Mouse (Mus musculus): ENCODE results near the gene Gimap7. TPM values are rescaled to one million over a fixed set of nuclear protein-coding genes. Genes with fewer than 3 reads are reported as not detected.
"Not testable (repeated sequence)": the region's sequence is repeated elsewhere in the genome, so short reads cannot be mapped to it uniquely, and the experiment has no call there.

Gimap7 gene
- polyA plus RNA-seq, 1 experiment from 2014 or later = not detected

DNA sequence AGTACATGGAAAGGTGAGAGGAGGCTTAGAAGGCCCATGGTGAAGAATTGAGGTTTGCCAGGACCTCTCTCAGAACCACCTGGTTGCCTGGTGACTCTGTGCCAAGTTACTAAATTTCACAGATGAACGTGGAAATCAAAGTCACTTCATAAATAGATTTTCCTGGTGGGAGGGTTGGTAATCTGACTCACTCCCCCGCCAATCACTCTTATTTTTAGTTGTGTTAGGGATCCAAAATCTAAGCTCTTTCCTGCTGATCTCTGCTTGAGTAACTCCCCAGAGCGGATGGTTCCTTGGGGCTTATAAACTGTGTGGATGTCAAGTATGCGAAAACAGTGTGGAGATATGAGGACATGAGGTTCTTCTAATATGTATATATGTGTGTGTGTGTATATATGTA lies 36.1 kb upstream of the Gimap7 start:
- Histone ChIP-seq H3K9me3 (no peaks in the 10 kb centered on the region), H3K4me1 (no peaks in the 10 kb centered on the region), H3K27me3 (replicated peaks; ENCODE audit: low read depth, poor library complexity, severe bottlenecking) (no peaks in the 10 kb centered on the region), H3K36me3 (replicated peaks) (no peaks in the 10 kb centered on the region), H3K27ac (replicated peaks) (no peak overlapping the region), H3K4me3 (no peak overlapping the region)
- WGBS = 86% methylated on average over 4 of the region's 4 CpGs
- DNase-seq (ENCODE audit: low spot score) = no peak

DNA sequence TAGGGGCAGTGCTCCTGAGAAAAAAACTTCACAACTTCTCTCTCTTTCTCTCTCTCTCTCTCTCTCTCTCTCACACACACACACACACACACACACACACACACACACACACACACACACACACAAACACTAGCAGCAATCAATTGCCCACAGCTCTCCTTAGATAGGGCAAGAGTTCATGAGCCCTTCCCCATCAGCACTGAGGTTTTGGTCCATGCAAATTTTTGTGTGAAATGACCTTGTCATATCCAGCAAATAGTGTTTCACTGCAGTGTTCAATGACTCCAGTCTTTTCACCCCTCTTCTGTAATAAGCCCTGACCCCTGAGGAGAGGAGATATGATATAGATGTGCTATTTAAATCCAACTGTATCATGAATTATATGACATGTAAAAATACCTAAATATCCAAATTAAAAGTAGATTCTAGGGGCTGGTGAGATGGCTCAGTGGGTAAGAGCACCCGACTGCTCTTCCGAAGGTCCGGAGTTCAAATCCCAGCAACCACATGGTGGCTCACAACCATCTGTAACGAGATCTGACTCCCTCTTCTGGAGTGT lies 35.1 kb upstream of the Gimap7 start:
- not testable (repeated sequence) for H3K27ac ChIP-seq (replicated peaks); H3K36me3 ChIP-seq (replicated peaks); H3K4me1 ChIP-seq; H3K4me3 ChIP-seq; H3K9me3 ChIP-seq; DNase-seq (ENCODE audit: low spot score); H3K27me3 ChIP-seq (replicated peaks; ENCODE audit: low read depth, poor library complexity, severe bottlenecking)
- WGBS = 91% methylated on average over 4 of the region's 4 CpGs

DNA sequence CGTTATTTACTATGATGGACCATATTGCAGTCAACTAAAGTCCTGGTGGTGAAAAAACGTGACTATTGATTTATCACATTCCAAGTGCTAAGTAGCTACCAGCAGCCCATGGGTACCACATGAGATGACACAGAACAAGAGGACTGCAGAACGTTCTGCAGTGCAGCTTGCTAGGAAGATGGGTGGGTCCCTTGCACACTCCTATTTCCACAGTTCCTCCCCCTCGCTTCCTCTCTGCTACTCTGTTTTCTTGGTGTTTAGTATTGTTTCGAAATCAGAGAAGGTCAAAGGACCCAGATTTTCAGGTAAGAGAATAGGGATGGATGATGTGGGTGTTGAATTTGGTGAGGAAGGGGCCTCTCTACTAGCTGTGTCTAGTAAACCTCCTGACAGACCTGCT lies 34.1 kb upstream of the Gimap7 start, which contains the start of gene Gimap4:
Gene Gimap4 (plus strand): TSS at position 231 of the 400 bp plus-strand sequence.
- H3K9me3 ChIP-seq = no peaks in the 10 kb centered on the region
- no peak within 1 kb of the TSS for H3K27ac ChIP-seq (replicated peaks)
- H3K27me3 ChIP-seq (replicated peaks; ENCODE audit: low read depth, poor library complexity, severe bottlenecking) = no peaks in the 10 kb centered on the region
- no peaks in the 10 kb centered on the region for H3K4me1 ChIP-seq
- no peaks in the 10 kb centered on the region for H3K36me3 ChIP-seq (replicated peaks)
- 75% methylated on average over 5 of the region's 5 CpGs for WGBS
- no peak within 1 kb of the TSS for H3K4me3 ChIP-seq
- no peak for DNase-seq (ENCODE audit: low spot score)

DNA sequence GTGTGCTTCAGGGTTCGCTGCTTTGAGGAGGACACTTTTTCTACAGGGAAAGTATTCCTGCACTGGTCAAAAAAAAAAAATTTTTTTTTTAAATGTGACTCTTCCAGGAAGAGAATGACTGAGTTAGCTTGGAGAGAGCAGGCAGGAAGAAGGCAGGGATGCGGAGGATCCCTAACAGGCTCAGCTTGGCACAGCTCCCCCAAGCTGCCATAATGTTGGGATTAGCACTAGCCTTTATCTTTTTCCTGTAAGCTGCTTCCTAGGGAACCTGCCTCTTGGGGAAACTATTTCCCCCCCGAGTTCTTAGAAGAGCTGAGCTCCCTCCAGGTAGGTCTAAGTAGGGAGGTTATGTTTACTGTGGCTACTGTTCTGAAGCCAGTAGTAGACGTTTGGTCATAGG lies 33.6 kb upstream of the Gimap7 start:
- no peak for DNase-seq (ENCODE audit: low spot score)
- no peak overlapping the region for H3K27ac ChIP-seq (replicated peaks)

DNA sequence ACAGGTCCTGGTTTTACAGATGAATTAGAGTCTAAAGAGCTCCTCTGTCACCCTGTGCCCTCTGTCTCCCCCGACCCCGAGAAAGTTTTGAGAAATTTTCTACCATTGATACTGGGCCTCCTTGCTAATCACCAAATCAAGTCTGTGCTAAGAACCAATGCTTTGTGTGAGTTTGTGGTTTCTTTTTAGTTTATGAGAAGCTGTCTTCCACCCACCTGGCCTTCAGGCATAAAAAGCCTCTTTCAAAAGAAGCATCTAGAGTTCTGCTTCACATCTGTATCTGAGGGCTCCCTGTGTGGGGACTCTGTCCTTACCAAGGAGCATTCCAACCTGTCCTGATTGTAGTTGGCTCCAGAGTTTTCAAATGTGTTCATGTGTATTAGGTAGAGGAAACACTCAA lies 33.2 kb upstream of the Gimap7 start:
- Histone ChIP-seq H3K36me3 (replicated peaks) (no peaks in the 10 kb centered on the region), H3K27ac (replicated peaks) (no peak overlapping the region)
- 85% methylated on average over 2 of the region's 2 CpGs for WGBS

More for the DNA sequence above, 33.6 kb upstream of the Gimap7 start:
- 65% methylated on average over 4 of the region's 4 CpGs for WGBS
- no peaks in the 10 kb centered on the region for H3K36me3 ChIP-seq (replicated peaks)
- H3K27me3 ChIP-seq (replicated peaks; ENCODE audit: low read depth, poor library complexity, severe bottlenecking) = no peaks in the 10 kb centered on the region
- no peaks in the 10 kb centered on the region for H3K9me3 ChIP-seq
- H3K4me1 ChIP-seq = no peaks in the 10 kb centered on the region
- no peak overlapping the region for H3K4me3 ChIP-seq

DNA sequence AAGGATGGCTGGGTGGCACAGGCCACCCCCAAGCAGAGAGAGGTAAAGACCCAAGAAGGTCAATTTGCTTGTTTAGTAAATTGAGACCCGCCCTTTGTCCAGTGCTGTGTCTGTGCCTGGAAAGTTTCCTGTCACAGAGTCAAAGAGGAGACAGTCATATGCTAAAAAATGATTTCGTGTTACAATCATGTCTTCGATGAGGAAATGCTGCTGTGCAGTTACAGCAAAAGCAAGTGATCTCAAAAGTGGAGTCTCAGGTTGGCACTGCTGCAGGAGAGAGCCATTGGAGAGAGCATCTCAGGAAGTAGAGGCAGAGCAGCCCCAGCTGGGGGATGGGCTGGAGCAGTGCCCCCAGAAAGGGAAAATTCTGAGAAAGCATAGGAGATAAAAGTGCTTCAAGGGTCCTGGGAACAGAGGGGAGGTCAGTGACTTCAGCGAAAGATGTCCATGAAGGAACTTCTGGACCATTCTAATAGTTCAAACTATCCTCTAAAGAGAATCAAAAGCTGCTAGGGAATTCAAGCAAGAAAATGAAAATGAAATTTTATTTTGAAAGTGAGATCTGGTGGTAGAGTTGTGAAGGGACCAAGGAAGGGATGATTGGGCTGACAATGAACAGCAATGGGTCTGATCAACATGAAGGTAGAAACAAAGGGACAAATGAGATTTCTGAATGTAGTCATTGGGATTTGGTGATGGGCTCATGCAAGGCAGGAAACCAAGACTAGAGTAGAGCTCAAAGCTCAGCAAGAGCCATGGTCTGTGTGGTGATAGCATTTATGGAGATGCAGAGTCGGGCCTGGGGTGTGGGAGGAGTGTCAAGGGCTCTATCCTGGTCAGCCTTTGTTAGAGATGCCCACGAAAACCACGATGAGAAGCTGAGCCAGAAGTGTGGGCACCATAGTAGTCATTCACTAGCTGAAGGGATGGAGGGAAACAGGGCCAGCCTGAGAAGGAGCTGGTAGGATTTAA lies 32.4 kb upstream of the Gimap7 start:
- no peak overlapping the region for H3K4me3 ChIP-seq
- no peak overlapping the region for H3K27ac ChIP-seq (replicated peaks)
- 85% methylated on average over 7 of the region's 7 CpGs for WGBS
- no peaks in the 10 kb centered on the region for H3K36me3 ChIP-seq (replicated peaks)
- no peaks in the 10 kb centered on the region for H3K4me1 ChIP-seq
- no peak for DNase-seq (ENCODE audit: low spot score)
- H3K27me3 ChIP-seq (replicated peaks; ENCODE audit: low read depth, poor library complexity, severe bottlenecking) = no peaks in the 10 kb centered on the region
- no peaks in the 10 kb centered on the region for H3K9me3 ChIP-seq

More for the DNA sequence above, 33.2 kb upstream of the Gimap7 start:
- H3K4me3 ChIP-seq = no peak overlapping the region
- no peaks in the 10 kb centered on the region for H3K9me3 ChIP-seq
- no peak for DNase-seq (ENCODE audit: low spot score)
- H3K27me3 ChIP-seq (replicated peaks; ENCODE audit: low read depth, poor library complexity, severe bottlenecking) = no peaks in the 10 kb centered on the region
- no peaks in the 10 kb centered on the region for H3K4me1 ChIP-seq

- Histone ChIP-seq H3K27ac (replicated peaks) (no peak overlapping the region), H3K4me1 (no peaks in the 10 kb centered on the region), H3K4me3 (no peak overlapping the region), H3K36me3 (replicated peaks) (no peaks in the 10 kb centered on the region), H3K27me3 (replicated peaks; ENCODE audit: low read depth, poor library complexity, severe bottlenecking) (no peaks in the 10 kb centered on the region), H3K9me3 (no peaks in the 10 kb centered on the region)
- 79% methylated on average over 2 of the region's 2 CpGs for WGBS
- no peak for DNase-seq (ENCODE audit: low spot score)
Measured at GRCm38 (mm10) chr6:48687077-48687476, 31.3 kb upstream of the Gimap7 start.

GRCm38 (mm10) chr6:48689320-48689719 lies 29.1 kb upstream of the Gimap7 start:
- Histone ChIP-seq H3K36me3 (replicated peaks) (no peaks in the 10 kb centered on the region), H3K4me3 (no peak overlapping the region), H3K9me3 (no peaks in the 10 kb centered on the region), H3K27ac (replicated peaks) (no peak overlapping the region), H3K27me3 (replicated peaks; ENCODE audit: low read depth, poor library complexity, severe bottlenecking) (no peaks in the 10 kb centered on the region), H3K4me1 (no peaks in the 10 kb centered on the region)
- DNase-seq (ENCODE audit: low spot score) = no peak
- WGBS = 92% methylated on average over 2 of the region's 2 CpGs

DNA sequence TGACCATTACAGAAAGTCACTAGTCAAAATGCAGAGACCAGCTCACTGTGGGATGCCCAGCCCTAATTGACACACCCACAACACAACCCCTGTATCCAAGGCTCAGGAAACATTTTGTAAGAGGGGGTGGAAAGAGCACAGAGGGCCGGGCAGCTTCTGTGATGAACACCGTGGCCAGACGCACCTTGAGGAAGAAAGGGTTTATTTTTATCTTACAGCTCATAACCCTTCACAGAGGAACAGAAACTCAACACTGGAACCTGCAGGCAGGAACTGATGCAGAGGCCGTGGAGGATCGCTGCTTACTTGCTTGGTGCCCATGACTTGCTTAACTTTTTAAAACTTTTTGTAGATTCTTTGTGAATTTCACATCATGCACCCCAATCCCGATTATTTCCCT lies 25.5 kb upstream of the Gimap7 start:
- DNase-seq (ENCODE audit: low spot score) = no peak
- H3K4me1 ChIP-seq = no peaks in the 10 kb centered on the region
- H3K4me3 ChIP-seq = no peak overlapping the region
- H3K27me3 ChIP-seq (replicated peaks; ENCODE audit: low read depth, poor library complexity, severe bottlenecking) = no peaks in the 10 kb centered on the region
- H3K36me3 ChIP-seq (replicated peaks) = no peaks in the 10 kb centered on the region
- WGBS = 87% methylated on average over 6 of the region's 6 CpGs
- H3K27ac ChIP-seq (replicated peaks) = no peak overlapping the region
- 0 out of 2 replicates have a peak, but pooled peaks cover 2% of the 10 kb centered on the region for H3K9me3 ChIP-seq

GRCm38 (mm10) chr6:48696830-48697554 lies 21.4 kb upstream of the Gimap7 start:
- Histone ChIP-seq H3K4me3 (no peak overlapping the region), H3K4me1 (no peaks in the 10 kb centered on the region), H3K27ac (replicated peaks) (no peak overlapping the region), H3K27me3 (replicated peaks; ENCODE audit: low read depth, poor library complexity, severe bottlenecking) (no peaks in the 10 kb centered on the region), H3K9me3 (0 out of 2 replicates have a peak, but pooled peaks cover 2% of the 10 kb centered on the region), H3K36me3 (replicated peaks) (no peaks in the 10 kb centered on the region)
- no peak for DNase-seq (ENCODE audit: low spot score)
- WGBS = 83% methylated on average over 4 of the region's 4 CpGs

GRCm38 (mm10) chr6:48697555-48697930 lies 20.9 kb upstream of the Gimap7 start:
- Histone ChIP-seq H3K9me3 (0 out of 2 replicates have a peak, but pooled peaks cover 2% of the 10 kb centered on the region), H3K27me3 (replicated peaks; ENCODE audit: low read depth, poor library complexity, severe bottlenecking) (no peaks in the 10 kb centered on the region), H3K4me3 (no peak overlapping the region), H3K4me1 (peaks cover 4% of the 10 kb centered on the region; the same call in 1 of the 2 replicates), H3K36me3 (replicated peaks) (no peaks in the 10 kb centered on the region), H3K27ac (replicated peaks) (no peak overlapping the region)
- WGBS = 61% methylated on average over 1 of the region's 1 CpGs
- DNase-seq (ENCODE audit: low spot score) = no peak

GRCm38 (mm10) chr6:48698066-48698856 lies 20.2 kb upstream of the Gimap7 start:
- Histone ChIP-seq H3K27me3 (replicated peaks; ENCODE audit: low read depth, poor library complexity, severe bottlenecking) (no peaks in the 10 kb centered on the region), H3K36me3 (replicated peaks) (no peaks in the 10 kb centered on the region), H3K27ac (replicated peaks) (no peak overlapping the region), H3K9me3 (0 out of 2 replicates have a peak, but pooled peaks cover 2% of the 10 kb centered on the region), H3K4me3 (no peak overlapping the region), H3K4me1 (peaks cover 11% of the 10 kb centered on the region)
- WGBS = 84% methylated on average over 7 of the region's 7 CpGs
- no peak for DNase-seq (ENCODE audit: low spot score)
